Mouse (Mus musculus) stomach, embryonic 14.5 days (tissue): Measurements from ENCODE around the gene Atf6. TPM values are rescaled to one million over a fixed set of nuclear protein-coding genes. Genes with fewer than 3 reads are reported as not detected.

ENCODE experiments used
- ATAC-seq: fragments of 200-750 bp; cut with Nextera tagmentation; 2 replicates; pipeline ENCODE4 v1.8.0; 2017; ENCODE audit warnings: low read depth, moderate TSS enrichment; ENCODE audit not compliant: insufficient number of reproducible peaks, insufficient read depth, low FRiP score
- H3K27ac ChIP-seq: fragments of 300-500 bp; sonication (generic); 2 replicates; pipeline ENCODE4 v1.5.1; 2014; ENCODE audit warnings: mild to moderate bottlenecking, low read length, moderate library complexity, mixed read lengths
- H3K27me3 ChIP-seq: fragments of 300-500 bp; sonication (generic); 2 replicates; pipeline ENCODE4 v1.6.1; 2014; ENCODE audit warnings: low read length, control low read depth, mixed read lengths; ENCODE audit not compliant: control insufficient read depth, insufficient read depth
- H3K36me3 ChIP-seq: fragments of 300-500 bp; sonication (generic); 2 replicates; pipeline ENCODE4 v1.6.1; 2014; ENCODE audit warnings: mild to moderate bottlenecking, control low read depth, low read length, moderate library complexity, mixed read lengths; ENCODE audit not compliant: control insufficient read depth, insufficient read depth
- H3K4me1 ChIP-seq: fragments of 300-500 bp; sonication (generic); 2 replicates; pipeline ENCODE4 v1.6.1; 2014; ENCODE audit warnings: low read length, control low read depth, mixed read lengths; ENCODE audit not compliant: control insufficient read depth, insufficient read depth
- H3K4me2 ChIP-seq: fragments of 300-500 bp; sonication (generic); replicated peaks from 2 replicates; pipeline ENCODE4 v1.6.1; 2014; ENCODE audit warnings: low read depth, low read length, control low read depth
- H3K4me3 ChIP-seq: fragments of 300-500 bp; sonication (generic); 2 replicates; pipeline ENCODE4 v1.5.1; 2014; ENCODE audit warnings: low read depth, low read length, control low read depth
- H3K9ac ChIP-seq: fragments of 300-500 bp; sonication (generic); replicated peaks from 2 replicates; pipeline ENCODE4 v1.6.1; 2014; ENCODE audit warnings: low read depth, mild to moderate bottlenecking, control low read depth, low read length, moderate library complexity, mixed read lengths
- H3K9me3 ChIP-seq: fragments of 300-500 bp; sonication (generic); 2 replicates; pipeline ENCODE4 v1.6.1; 2016; ENCODE audit warnings: low read depth, low read length, control low read depth; ENCODE audit not compliant: control insufficient read depth
- WGBS: fragments of 180-500 bp; shearing (Covaris S2); extraction: QIAGEN DNeasy Blood & Tissue Kit; methylation state at CpG from one replicate; pipeline ENCODE4 v1.1.7; 2014; 5-methylcytosine and 5-hydroxymethylcytosine counted together
- polyA plus RNA-seq: library from polyadenylated mRNA; unstranded; fragments of >200 nt; fragmentation: Nextera tagmentation; extraction: Ambion mirVana; gene quantifications from 2 replicates; pipeline ENCODE4 v1.2.1, GENCODE M21; 2014

Gene Atf6
- polyA plus RNA-seq, 1 experiment from 2014 or later = 10.8 TPM

DNA sequence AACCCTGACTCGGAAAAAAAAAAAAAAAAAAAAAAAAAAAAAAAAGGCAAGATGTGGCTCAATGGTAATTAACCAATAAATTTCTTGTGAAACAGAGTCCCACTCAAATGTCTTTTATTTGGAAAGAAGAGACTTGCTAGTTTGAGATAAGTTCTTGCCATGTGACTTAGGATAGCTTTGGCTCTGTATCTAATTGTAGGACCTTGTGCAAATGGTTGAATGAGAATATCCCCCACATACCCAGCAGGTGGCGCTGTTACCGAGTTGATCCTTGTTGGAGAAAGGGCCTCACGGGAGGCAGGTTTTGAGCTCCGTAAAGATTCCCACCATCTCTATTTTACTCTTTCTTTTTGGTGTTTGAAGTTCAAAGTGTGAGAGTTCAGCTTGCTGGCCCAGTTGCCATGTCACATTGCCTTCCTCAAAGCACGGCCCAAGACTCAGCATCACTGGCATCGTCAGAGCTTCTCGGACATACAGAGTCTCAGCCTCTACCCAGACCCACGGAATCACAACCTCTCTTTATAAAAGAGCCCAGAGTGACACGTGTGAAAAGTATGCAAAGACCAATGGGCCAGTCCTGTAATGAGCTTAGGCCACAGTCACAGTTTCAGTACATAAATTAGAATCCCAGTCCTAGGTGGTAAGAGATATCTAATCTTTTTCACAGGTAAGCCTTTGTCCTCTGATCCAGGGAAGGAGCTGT, 34.1 kb upstream of the Atf6 start:
- Histone ChIP-seq H3K36me3 (no peaks in the 10 kb centered on the region), H3K4me3 (no peak overlapping the region), H3K9ac (no peak overlapping the region), H3K9me3 (no peaks in the 10 kb centered on the region), H3K27ac (no peak overlapping the region), H3K4me1 (no peaks in the 10 kb centered on the region), H3K4me2 (no peak overlapping the region), H3K27me3 (0 out of 2 replicates have a peak, but pooled peaks cover 8% of the 10 kb centered on the region)
- no peak for ATAC-seq
- WGBS = 34% methylated on average over 10 of the region's 10 CpGs

DNA sequence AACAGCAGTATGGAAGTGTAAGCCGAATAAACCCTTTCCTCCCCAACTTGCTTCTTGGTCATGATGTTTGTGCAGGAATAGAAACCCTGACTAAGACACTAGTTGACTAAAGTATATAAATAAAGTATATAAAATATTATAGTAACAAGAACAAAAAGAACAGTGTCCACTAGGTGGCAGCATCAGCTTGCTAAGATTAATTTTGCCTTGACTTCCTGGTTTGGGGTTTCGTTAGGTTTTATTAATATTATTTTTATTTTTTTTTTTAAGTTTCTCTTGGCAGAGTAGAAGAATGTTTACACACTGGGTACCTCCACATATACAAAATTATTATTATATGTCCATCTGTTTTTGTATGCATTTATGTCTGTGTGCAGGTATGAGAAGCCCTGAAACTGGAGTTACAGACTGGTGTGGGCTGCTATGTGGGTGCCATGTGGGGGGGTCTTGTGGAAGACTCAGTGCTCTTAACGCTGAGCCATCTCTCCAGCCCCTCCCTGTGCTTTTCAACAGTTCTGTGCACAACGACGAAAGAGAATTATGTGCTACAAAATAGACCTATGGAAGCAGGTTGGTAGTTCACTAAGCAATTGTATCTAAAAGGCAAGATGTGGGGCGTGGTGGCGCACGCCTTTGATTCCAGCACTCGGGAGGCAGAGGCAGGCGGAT, 33.4 kb upstream of the Atf6 start:
- WGBS = 34% methylated on average over 10 of the region's 10 CpGs
- ATAC-seq = no peak

DNA sequence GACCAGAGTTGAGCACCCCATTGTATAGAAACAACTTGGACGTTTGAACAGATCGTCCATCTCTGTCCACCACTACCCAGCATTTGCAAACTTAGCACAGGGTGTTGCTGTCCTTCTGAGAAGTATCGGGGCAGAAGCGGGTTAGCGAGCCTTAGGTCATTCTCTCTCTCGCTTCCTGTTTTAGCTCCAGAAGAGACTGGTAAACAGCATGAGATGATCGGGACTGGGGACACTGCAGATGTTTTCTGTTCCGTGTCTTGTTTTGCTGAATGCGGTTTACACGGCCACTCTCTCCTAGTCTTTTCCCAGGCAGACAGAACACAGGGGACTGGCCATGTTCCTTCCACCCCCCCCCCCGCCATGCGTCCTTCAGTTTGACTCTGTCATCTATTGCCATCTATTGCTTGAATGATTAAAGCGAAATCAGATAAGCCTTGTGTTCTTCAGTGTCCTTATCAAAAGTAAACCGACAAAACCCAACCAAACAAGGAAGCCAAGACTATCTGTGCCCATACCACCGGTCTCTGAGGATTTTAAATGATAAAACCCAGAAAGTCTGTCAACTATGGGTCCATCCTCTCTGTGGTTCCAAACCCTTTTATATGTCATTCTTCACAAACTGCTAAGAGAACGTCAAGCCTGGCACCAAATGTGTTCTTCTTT, 31.0 kb upstream of the Atf6 start:
- 48% methylated on average over 16 of the region's 16 CpGs for WGBS

More for the DNA sequence above, 33.4 kb upstream of the Atf6 start:
- Histone ChIP-seq H3K36me3 (no peaks in the 10 kb centered on the region), H3K9ac (no peak overlapping the region), H3K4me2 (no peak overlapping the region), H3K27ac (no peak overlapping the region), H3K9me3 (no peaks in the 10 kb centered on the region), H3K4me3 (no peak overlapping the region), H3K4me1 (no peaks in the 10 kb centered on the region), H3K27me3 (0 out of 2 replicates have a peak, but pooled peaks cover under 1% of the 10 kb centered on the region)

DNA sequence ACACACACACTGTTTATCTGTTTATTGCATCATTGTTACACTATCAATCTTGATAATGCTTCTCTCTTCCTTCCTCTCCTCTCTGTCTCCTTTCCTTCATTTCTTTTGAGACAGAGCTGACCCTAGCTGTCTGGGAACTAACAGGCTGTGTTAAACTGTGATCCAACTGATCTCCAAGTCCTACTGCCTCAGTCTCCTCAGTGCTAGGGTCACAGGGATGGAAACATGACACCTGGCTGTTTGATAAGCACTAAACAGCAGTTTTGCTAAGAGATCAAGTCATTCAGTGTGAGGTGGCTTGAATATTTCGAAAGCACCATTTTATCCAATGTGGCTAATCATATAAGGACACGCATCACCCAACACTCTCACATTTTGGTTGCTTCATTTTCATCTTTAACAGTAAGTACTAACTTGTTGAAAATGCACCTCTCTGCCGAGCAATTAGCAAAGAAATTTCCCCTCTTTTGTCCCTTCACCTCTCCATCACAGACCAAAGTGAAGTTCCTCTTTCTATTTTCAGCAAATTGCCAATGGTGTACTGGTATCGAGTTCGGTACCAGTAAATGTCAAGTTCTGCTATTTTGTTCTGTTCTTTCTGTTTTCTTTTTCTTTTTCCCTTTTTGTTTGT, 29.2 kb upstream of the Atf6 start:
- 83% methylated on average over 5 of the region's 5 CpGs for WGBS

More for the DNA sequence above, 31.0 kb upstream of the Atf6 start:
- no peak overlapping the region for H3K9ac ChIP-seq
- no peak overlapping the region for H3K27ac ChIP-seq
- ATAC-seq = no peak
- H3K27me3 ChIP-seq = no peaks in the 10 kb centered on the region
- no peaks in the 10 kb centered on the region for H3K4me1 ChIP-seq
- H3K36me3 ChIP-seq = no peaks in the 10 kb centered on the region
- no peak overlapping the region for H3K4me3 ChIP-seq
- no peaks in the 10 kb centered on the region for H3K9me3 ChIP-seq
- no peak overlapping the region for H3K4me2 ChIP-seq

DNA sequence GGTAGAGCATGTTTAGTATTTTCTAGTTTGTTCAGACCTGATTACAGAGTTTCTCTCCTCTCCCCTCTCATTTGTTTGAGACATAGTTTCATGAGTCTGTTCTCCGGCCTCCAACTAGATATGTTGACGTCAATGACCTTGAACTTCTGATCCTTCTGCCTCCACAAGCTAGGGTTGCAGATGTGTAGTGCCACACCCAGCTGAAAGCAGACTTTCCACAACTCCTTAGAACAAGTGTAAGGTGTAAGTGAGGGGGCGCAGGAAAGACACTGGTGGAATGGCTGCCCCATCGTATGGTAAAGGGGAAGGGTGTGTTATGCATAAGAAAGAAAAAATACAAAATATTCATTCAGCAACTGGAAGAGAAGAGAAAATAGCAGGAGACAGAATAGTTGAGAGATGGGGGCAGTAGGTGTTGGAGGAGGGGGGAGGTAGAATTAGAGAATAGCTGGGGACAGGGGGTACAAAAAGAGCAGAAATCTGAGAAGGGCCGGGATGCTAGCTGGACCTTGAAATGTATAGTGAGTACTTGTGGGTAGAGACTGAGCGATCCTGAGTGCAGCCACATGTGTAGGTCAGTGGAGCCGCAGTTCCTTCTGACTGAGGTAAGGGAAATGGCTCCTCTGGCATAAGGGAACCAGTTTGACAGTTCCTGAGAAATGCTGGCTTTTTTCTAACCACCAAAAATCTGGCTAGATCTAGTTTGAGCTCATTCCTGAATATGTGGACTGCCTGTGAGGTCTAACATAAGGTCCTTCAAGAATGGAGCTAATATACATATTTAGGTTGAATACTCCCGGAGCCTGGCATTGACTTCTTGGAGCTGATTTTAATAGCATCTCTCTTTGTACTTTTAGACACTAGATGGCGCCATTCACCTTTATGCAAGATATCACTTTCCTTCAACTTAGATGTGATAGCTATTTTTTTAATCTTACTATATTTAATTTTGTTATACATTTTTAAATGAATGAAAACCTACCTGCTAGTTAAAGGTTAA, 27.3 kb upstream of the Atf6 start:
- 62% methylated on average over 9 of the region's 9 CpGs for WGBS
- H3K4me2 ChIP-seq = no peak overlapping the region
- ATAC-seq = no peak

More for the DNA sequence above, 29.2 kb upstream of the Atf6 start:
- H3K4me1 ChIP-seq = no peaks in the 10 kb centered on the region
- H3K27me3 ChIP-seq = no peaks in the 10 kb centered on the region
- no peak overlapping the region for H3K4me3 ChIP-seq
- H3K4me2 ChIP-seq = no peak overlapping the region
- ATAC-seq = no peak
- no peak overlapping the region for H3K9ac ChIP-seq
- H3K27ac ChIP-seq = no peak overlapping the region
- H3K36me3 ChIP-seq = no peaks in the 10 kb centered on the region
- H3K9me3 ChIP-seq = no peaks in the 10 kb centered on the region

DNA sequence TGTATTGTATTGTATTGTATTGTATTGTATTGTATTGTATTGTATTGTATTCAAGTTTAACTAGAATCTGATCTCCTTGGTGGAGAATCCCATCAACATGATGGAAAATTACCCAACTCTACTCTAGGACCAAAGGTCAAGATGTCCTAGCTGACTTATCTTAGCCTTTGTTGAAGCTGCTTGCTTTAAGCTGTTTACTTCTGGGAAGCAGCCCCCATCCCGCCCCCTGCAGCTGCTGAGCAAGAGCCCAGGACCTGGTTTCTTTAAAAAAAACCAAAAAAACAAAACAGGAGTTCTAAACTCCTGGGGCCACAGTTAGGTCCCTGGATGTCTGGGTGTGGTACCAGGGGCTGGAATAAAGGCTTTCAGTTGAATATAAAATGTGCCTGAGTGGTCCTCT, 24.7 kb upstream of the Atf6 start:
- no peak overlapping the region for H3K4me3 ChIP-seq
- no peak overlapping the region for H3K9ac ChIP-seq
- H3K4me2 ChIP-seq = no peak overlapping the region
- H3K4me1 ChIP-seq = no peaks in the 10 kb centered on the region
- no peaks in the 10 kb centered on the region for H3K9me3 ChIP-seq
- no peak overlapping the region for H3K27ac ChIP-seq
- no peaks in the 10 kb centered on the region for H3K36me3 ChIP-seq
- ATAC-seq = no peak
- 50% methylated on average over 1 of the region's 1 CpGs for WGBS
- H3K27me3 ChIP-seq = no peaks in the 10 kb centered on the region

More for the DNA sequence above, 27.3 kb upstream of the Atf6 start:
- no peak overlapping the region for H3K4me3 ChIP-seq
- H3K9me3 ChIP-seq = no peaks in the 10 kb centered on the region
- H3K27me3 ChIP-seq = no peaks in the 10 kb centered on the region
- no peak overlapping the region for H3K27ac ChIP-seq
- no peaks in the 10 kb centered on the region for H3K36me3 ChIP-seq
- H3K9ac ChIP-seq = no peak overlapping the region
- H3K4me1 ChIP-seq = no peaks in the 10 kb centered on the region

DNA sequence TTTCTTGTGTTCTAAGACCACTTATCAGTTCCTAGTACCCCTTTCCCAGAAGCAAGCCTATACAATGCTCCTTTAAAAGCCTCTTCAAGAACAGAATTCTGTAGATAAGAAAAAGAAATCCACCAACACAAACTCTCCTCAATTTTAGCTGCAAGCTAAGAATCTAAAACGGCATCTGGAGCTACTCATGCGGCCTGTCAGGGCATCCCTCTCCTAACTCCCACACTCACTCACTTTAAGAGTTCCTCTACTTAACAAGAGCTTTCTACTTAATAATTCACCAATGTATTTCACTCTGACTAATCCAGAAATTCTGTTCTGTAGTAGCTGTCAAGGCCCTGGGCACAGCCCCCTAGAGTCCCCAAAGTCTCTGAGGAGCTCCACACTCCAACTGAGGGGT, 24.1 kb upstream of the Atf6 start:
- WGBS = 32% methylated on average over 2 of the region's 2 CpGs
- Histone ChIP-seq H3K4me2 (no peak overlapping the region), H3K4me3 (no peak overlapping the region), H3K27me3 (no peaks in the 10 kb centered on the region), H3K27ac (no peak overlapping the region), H3K4me1 (no peaks in the 10 kb centered on the region), H3K36me3 (no peaks in the 10 kb centered on the region), H3K9ac (no peak overlapping the region), H3K9me3 (no peaks in the 10 kb centered on the region)
- ATAC-seq = no peak; the same call in 1 of the 2 replicates
